ENCODE assay signal across 9 mouse cellular contexts in the genomic region with DNA sequence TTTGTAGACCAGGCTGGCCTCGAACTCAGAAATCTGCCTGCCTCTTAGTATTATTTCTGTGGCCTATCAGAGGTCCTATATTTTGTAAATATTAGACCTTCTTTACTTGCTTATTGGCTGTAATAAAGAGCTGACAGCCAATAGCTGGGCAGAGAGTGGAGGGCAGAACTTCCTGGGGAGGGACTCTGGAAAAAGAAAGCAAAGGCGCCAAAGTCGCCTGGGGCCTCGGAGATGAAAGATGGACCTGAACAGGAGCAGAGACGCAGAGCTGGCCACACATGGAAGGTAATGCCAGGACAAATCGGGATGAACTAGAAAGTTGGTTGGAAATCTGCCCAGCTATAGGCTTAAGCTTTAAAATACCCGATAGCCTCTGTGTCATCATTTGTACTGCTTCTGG. TPM values are rescaled to one million over a fixed set of nuclear protein-coding genes. Genes with fewer than 3 reads are reported as not detected.
A peak's percentile ranks its signal among the peaks of the same experiment; 100 is the strongest.
DNase-seq lines count a peak whose midpoint lies in the region; ATAC-seq lines count a peak whose summit lies in the region.
"Had no signal": no experiment of that assay in that cellular context is flagged by ENCODE, and none has a peak within 500 bp of the region (broad histone marks: within the 10 kb centered on the region; RNA-seq: fewer than 3 reads in every experiment).

No protein-coding gene starts in this region.

- ATAC-seq in megakaryocyte, adult 5-6 weeks (ENCODE audit: poor library complexity, severe bottlenecking), result peak; percentile 73

- DNase-seq in kidney, adult 9 months, result peak; percentile 4
- DNase-seq in kidney, adult 11 months, result no peak
- peak; percentile 89 for DNase-seq in induced T-regulatory cell, adult 2 months (ENCODE audit: low read depth)
- peak; percentile 40 to 56 for DNase-seq in thymus, postnatal 36 days
- DNase-seq in left cerebral cortex, adult 18-20 months (ENCODE audit: low spot score in 2 of 2), result no peak
- no peak for DNase-seq in urinary bladder, adult 18-20 months (ENCODE audit: low spot score in 2 of 2)
- no peak for DNase-seq in layer of hippocampus, adult 8-10 months (ENCODE audit: low spot score in 2 of 2)
- DNase-seq: gastrocnemius, postnatal 10 days had no signal

RNA-seq across cellular contexts. Expression of gene Slfn3, which starts 32.2 kb away (rescaled TPM):
- total RNA-seq in megakaryocyte, adult 5-6 weeks (2015), result 29.0 and 29.7 TPM in 2 replicates
- total RNA-seq in megakaryocyte, adult 5-6 weeks (2017), result 43.8 and 49.6 TPM in 2 replicates
- under 1 TPM; 0.40 to 0.66 TPM for total RNA-seq in left cerebral cortex, adult 18-20 months (2021)
- total RNA-seq in layer of hippocampus, adult 8-10 months (2022), result under 1 TPM; 0.20 to 0.58 (median 0.46) TPM

RNA-seq across cellular contexts. Expression of gene Slfn4, which starts 48.4 kb away (rescaled TPM):
- 257 and 290 TPM in 2 replicates for total RNA-seq in megakaryocyte, adult 5-6 weeks (2015)
- total RNA-seq in megakaryocyte, adult 5-6 weeks (2017), result 88.0 and 113 TPM in 2 replicates
- not detected for total RNA-seq in left cerebral cortex, adult 18-20 months (2021)
- under 1 TPM in 2 of 4 experiments, not detected in 2; 0.09 to 0.11 TPM for total RNA-seq in layer of hippocampus, adult 8-10 months (2022)

Comparison
In these comparisons a context has a peak if more than half of its experiments do, and no peak if none do; other contexts are left out.
1. DNase-seq: peak in kidney, adult 9 months (single experiment), induced T-regulatory cell, adult 2 months (single experiment) and thymus, postnatal 36 days (2 of 2); none in kidney, adult 11 months (single experiment), left cerebral cortex, adult 18-20 months (0 of 2), urinary bladder, adult 18-20 months (0 of 2) and layer of hippocampus, adult 8-10 months (0 of 2).
2. RNA of gene Slfn3, which starts 32.2 kb away (total RNA-seq): 29.0 to 49.6 TPM in megakaryocyte, adult 5-6 weeks; 0.40 to 0.66 TPM in left cerebral cortex, adult 18-20 months and 0.20 to 0.58 TPM in layer of hippocampus, adult 8-10 months; every median in the first group is over 10 times any median in the second.
3. RNA of gene Slfn4, which starts 48.4 kb away (total RNA-seq): 88.0 to 290 TPM in megakaryocyte, adult 5-6 weeks; 0.09 to 0.11 TPM in layer of hippocampus, adult 8-10 months and not detected in left cerebral cortex, adult 18-20 months; every median in the first group is over 10 times any median in the second.